Mouse (Mus musculus) C2C12 (cell line): Measurements from ENCODE around the gene Cdh18. TPM values are rescaled to one million over a fixed set of nuclear protein-coding genes. Genes with fewer than 3 reads are reported as not detected.
A peak's percentile ranks its signal among the peaks of the same experiment; 100 is the strongest.

ENCODE experiments used
- H3K27me3 ChIP-seq: one replicate; pipeline ENCODE4 v1.6.1; 2011; ENCODE audit not compliant: control insufficient read depth, insufficient read depth, insufficient read length
- H3K36me3 ChIP-seq: one replicate; pipeline ENCODE4 v1.6.1; 2011; ENCODE audit not compliant: control insufficient read depth, insufficient read depth
- H3K4me3 ChIP-seq: one replicate; pipeline ENCODE4 v1.5.1; 2011; ENCODE audit warnings: mild to moderate bottlenecking, control low read depth; ENCODE audit not compliant: poor library complexity, insufficient read depth, severe bottlenecking
- H3K79me2 ChIP-seq: one replicate; pipeline ENCODE4 v1.6.1; 2011; ENCODE audit not compliant: control insufficient read depth, insufficient read depth
- H3K79me3 ChIP-seq: one replicate; pipeline ENCODE4 v1.6.1; 2011; ENCODE audit warnings: low read depth, control low read depth
- H3ac ChIP-seq: one replicate; pipeline ENCODE3; 2011; ENCODE audit warnings: low read depth; ENCODE audit not compliant: control insufficient read depth, insufficient read length
- CEBPB ChIP-seq: IDR thresholded peaks from one replicate; pipeline ENCODE4 v1.6.1; 2011; ENCODE audit warnings: low read depth, mild to moderate bottlenecking, control low read depth, moderate library complexity
- CTCF ChIP-seq: IDR thresholded peaks from one replicate; pipeline ENCODE4 v1.5.1; 2011; ENCODE audit not compliant: control insufficient read depth, insufficient read depth, insufficient read length
- FOSL1 ChIP-seq: IDR thresholded peaks from one replicate; pipeline ENCODE4 v1.8.0; 2011; ENCODE audit warnings: mild to moderate bottlenecking, low read length; ENCODE audit not compliant: poor library complexity, insufficient read depth, severe bottlenecking
- MAX ChIP-seq: IDR thresholded peaks from one replicate; pipeline ENCODE4 v1.6.1; 2011; ENCODE audit warnings: mild to moderate bottlenecking, control low read depth
- MYOD1 ChIP-seq: IDR thresholded peaks from one replicate; pipeline ENCODE4 v1.6.1; 2011; ENCODE audit warnings: low read depth; ENCODE audit not compliant: control insufficient read depth, insufficient read length
- MYOG ChIP-seq: IDR thresholded peaks from one replicate; pipeline ENCODE4 v1.6.1; 2011; ENCODE audit not compliant: control insufficient read depth, insufficient read length; ENCODE audit errors: extremely low read depth
- USF1 ChIP-seq: IDR thresholded peaks from one replicate; pipeline ENCODE4 v1.6.1; 2011; ENCODE audit warnings: low read depth, mild to moderate bottlenecking, control low read depth, moderate library complexity
- polyA plus RNA-seq: library from polyadenylated mRNA; unstranded; fragments of >200 nt; fragmentation: generic; extraction: Trizol; gene quantifications from one replicate; pipeline ENCODE4 v1.2.1, GENCODE M21; 2012; ENCODE audit warnings: missing spikeins

Cdh18 gene
- polyA plus RNA-seq, 1 experiment: 2.9 TPM

- H3K36me3 ChIP-seq: no peaks in the 10 kb centered on the region
- no peaks in the 10 kb centered on the region for H3K79me3 ChIP-seq
- TF ChIP-seq CTCF (no peak), MAX (peak; percentile 77), CEBPB (no peak), FOSL1 (peak; percentile 6), MYOD1 (peak; percentile 83), USF1 (no peak), MYOG (no peak)
- no peak overlapping the region for H3K4me3 ChIP-seq
- H3K27me3 ChIP-seq: no peaks in the 10 kb centered on the region
- H3K79me2 ChIP-seq: no peaks in the 10 kb centered on the region
- no peak overlapping the region for H3ac ChIP-seq
Measured at GRCm38 (mm10) chr15:23367712-23368111, 818.9 kb downstream of the Cdh18 start.

- H3K79me3 ChIP-seq: no peaks in the 10 kb centered on the region
- no peaks in the 10 kb centered on the region for H3K27me3 ChIP-seq
- no peak for TF ChIP-seq USF1
- TF ChIP-seq CTCF: no peak
- TF ChIP-seq CEBPB: no peak
- TF ChIP-seq MYOD1: no peak
- TF ChIP-seq MYOG: no peak
- no peak for TF ChIP-seq MAX
- no peak for TF ChIP-seq FOSL1
- H3K79me2 ChIP-seq: no peaks in the 10 kb centered on the region
- H3K36me3 ChIP-seq: no peaks in the 10 kb centered on the region
- no peak overlapping the region for H3K4me3 ChIP-seq
- H3ac ChIP-seq: no peak overlapping the region
Measured at GRCm38 (mm10) chr15:23378016-23378750, 829.4 kb downstream of the Cdh18 start.

GRCm38 (mm10) chr15:23385816-23386215, 837.0 kb downstream of the Cdh18 start:
- Histone ChIP-seq H3K79me3 (no peaks in the 10 kb centered on the region), H3K27me3 (no peaks in the 10 kb centered on the region), H3K36me3 (no peaks in the 10 kb centered on the region), H3ac (no peak overlapping the region), H3K4me3 (no peak overlapping the region), H3K79me2 (no peaks in the 10 kb centered on the region)
- TF ChIP-seq CTCF (no peak), FOSL1 (no peak), MYOG (no peak), MAX (no peak), MYOD1 (no peak), CEBPB (no peak), USF1 (no peak)

GRCm38 (mm10) chr15:23396646-23397045, 847.8 kb downstream of the Cdh18 start:
- TF ChIP-seq MAX (no peak), FOSL1 (no peak)
- H3K4me3 ChIP-seq: no peak overlapping the region
- H3ac ChIP-seq: no peak overlapping the region
- H3K79me3 ChIP-seq: no peaks in the 10 kb centered on the region
- no peaks in the 10 kb centered on the region for H3K36me3 ChIP-seq
- H3K27me3 ChIP-seq: no peaks in the 10 kb centered on the region
- H3K79me2 ChIP-seq: no peaks in the 10 kb centered on the region

GRCm38 (mm10) chr15:23403792-23404191, 855.0 kb downstream of the Cdh18 start:
- Histone ChIP-seq H3K4me3 (no peak overlapping the region), H3K27me3 (no peaks in the 10 kb centered on the region), H3ac (no peak overlapping the region), H3K36me3 (no peaks in the 10 kb centered on the region), H3K79me2 (no peaks in the 10 kb centered on the region), H3K79me3 (no peaks in the 10 kb centered on the region)
- no peak for TF ChIP-seq FOSL1
- TF ChIP-seq CEBPB: no peak
- no peak for TF ChIP-seq MAX
- no peak for TF ChIP-seq CTCF
- no peak for TF ChIP-seq MYOD1
- no peak for TF ChIP-seq MYOG
- no peak for TF ChIP-seq USF1

GRCm38 (mm10) chr15:23408256-23408655, 859.4 kb downstream of the Cdh18 start:
- no peak overlapping the region for H3K4me3 ChIP-seq
- H3K36me3 ChIP-seq: no peaks in the 10 kb centered on the region
- no peaks in the 10 kb centered on the region for H3K79me3 ChIP-seq
- H3ac ChIP-seq: no peak overlapping the region
- no peaks in the 10 kb centered on the region for H3K27me3 ChIP-seq
- no peak for TF ChIP-seq CEBPB
- no peak for TF ChIP-seq MYOG
- no peak for TF ChIP-seq MYOD1
- no peak for TF ChIP-seq USF1
- no peak for TF ChIP-seq CTCF
- no peak for TF ChIP-seq MAX
- TF ChIP-seq FOSL1: no peak
- H3K79me2 ChIP-seq: no peaks in the 10 kb centered on the region
